In the genomic region with DNA sequence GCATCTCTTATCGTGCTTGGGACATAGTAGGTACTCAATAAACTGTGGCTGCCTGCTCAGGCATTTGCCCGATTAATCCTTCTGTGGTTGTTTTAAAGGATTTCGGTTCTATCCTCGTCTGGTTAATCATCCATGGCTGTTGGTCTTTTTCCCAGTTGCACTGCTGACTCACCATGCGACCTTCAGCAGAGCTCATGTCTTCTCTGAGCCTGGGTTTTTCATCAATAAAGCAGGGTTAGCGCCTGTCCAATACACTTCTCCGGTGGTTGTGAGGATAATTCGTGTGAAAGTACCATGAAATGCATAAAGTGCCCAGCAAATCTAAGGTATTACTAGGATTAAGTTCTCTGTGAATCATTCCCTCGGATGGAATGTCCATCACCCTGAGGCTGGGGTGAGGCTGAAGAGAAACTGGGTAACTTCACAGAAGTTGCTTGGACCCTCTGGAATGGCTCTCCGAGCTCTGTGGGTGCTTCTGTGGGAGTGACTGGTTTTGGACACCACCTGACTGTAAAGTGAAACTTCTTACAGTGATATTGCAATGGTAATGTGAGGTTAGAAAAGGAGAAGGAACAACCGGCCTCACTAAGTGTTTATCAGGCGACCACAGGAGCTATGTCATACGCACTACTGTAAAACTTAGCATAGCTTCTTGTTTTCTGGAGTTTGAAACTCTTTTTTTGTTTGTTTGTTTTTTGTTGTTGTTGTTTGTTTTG, we compare ENCODE assay signal across 24 mouse cellular contexts. TPM values are rescaled to one million over a fixed set of nuclear protein-coding genes. Genes with fewer than 3 reads are reported as not detected.
DNase-seq lines count a peak whose midpoint lies in the region; ATAC-seq and TF ChIP-seq lines count a peak whose summit lies in the region.
"Had no signal": no experiment of that assay in that cellular context is flagged by ENCODE, and none has a peak within 500 bp of the region (broad histone marks: within the 10 kb centered on the region; RNA-seq: fewer than 3 reads in every experiment).

No protein-coding gene starts in this region.

- ATAC-seq in liver, postnatal 0 days = peak; percentile 76
- no peak for ATAC-seq in liver, embryonic 11.5 days (replicated peaks; ENCODE audit: low FRiP score)
- ATAC-seq in hematopoietic stem cell, adult 5-6 weeks (replicated peaks in 1 of 2; ENCODE audit: insufficient read depth in 1 of 2, low FRiP score in 2 of 2, low TSS enrichment in 1 of 2, low read depth in 1 of 2, poor library complexity in 2 of 2, severe bottlenecking in 2 of 2) = peak; percentile 88 to 90
- ATAC-seq in megakaryocyte progenitor cell, adult 5-6 weeks (replicated peaks; ENCODE audit: poor library complexity) = peak; percentile 85
- ATAC-seq in inflammation-experienced regulatory T-cells, adult 6 months = no peak
- ATAC-seq: forebrain, embryonic 15.5 days; intestine, embryonic 16.5 days had no signal

- no peaks in the 10 kb centered on the region; the same call in 1 of the 2 replicates for H3K9me3 ChIP-seq in liver, postnatal 0 days (ENCODE audit: low read length)
- H3K9me3 ChIP-seq in liver, embryonic 11.5 days (ENCODE audit: control insufficient read depth, low read length) = no peaks in the 10 kb centered on the region
- H3K9me3 ChIP-seq: forebrain, embryonic 15.5 days; G1E; heart, embryonic 10.5 days; limb, embryonic 15.5 days had no signal

- DNase-seq in liver, postnatal 0 days = peak; percentile 29
- no peak for DNase-seq in liver, embryonic 11.5 days (ENCODE audit: low spot score)
- DNase-seq in adrenal gland, adult 2 months = peak; percentile 83
- no peak for DNase-seq in lung, postnatal 14 days
- DNase-seq in urinary bladder, adult 18-20 months (ENCODE audit: low spot score in 2 of 2) = no peak
- DNase-seq: cerebellum, adult 11-12 months; cerebellum, postnatal 36 days; gastrocnemius, postnatal 36 days; heart, postnatal 14 days; lung, embryonic 14.5 days; thymus, adult 18-20 months had no signal

- no peaks in the 10 kb centered on the region for H3K4me1 ChIP-seq in liver, postnatal 0 days (ENCODE audit: insufficient read depth)
- no peaks in the 10 kb centered on the region for H3K4me1 ChIP-seq in liver, embryonic 11.5 days (replicated peaks; ENCODE audit: control insufficient read depth, insufficient read depth, low read length)
- H3K4me1 ChIP-seq: forebrain, embryonic 15.5 days; limb, embryonic 15.5 days had no signal

- no peak for TF ChIP-seq EP300 in liver, postnatal 0 days (IDR thresholded peaks at IDR 0.05; ENCODE audit: low read depth)

- H3K27ac ChIP-seq in liver, postnatal 0 days (ENCODE audit: low read depth) = no peak overlapping the region
- no peak overlapping the region for H3K27ac ChIP-seq in liver, embryonic 11.5 days (ENCODE audit: low read depth, low read length)
- H3K27ac ChIP-seq: forebrain, embryonic 15.5 days; heart, embryonic 10.5 days; hindbrain, embryonic 14.5 days; limb, embryonic 15.5 days had no signal

- H3K27me3 ChIP-seq in liver, postnatal 0 days (ENCODE audit: insufficient read depth, low read length) = peaks cover 59% of the 10 kb centered on the region
- H3K27me3 ChIP-seq in liver, embryonic 11.5 days (replicated peaks; ENCODE audit: control insufficient read depth, insufficient read depth, low read length) = peaks cover 55% of the 10 kb centered on the region

- H3K4me3 ChIP-seq in liver, postnatal 0 days (ENCODE audit: low read depth, low read length) = no peak overlapping the region
- no peak overlapping the region for H3K4me3 ChIP-seq in liver, embryonic 11.5 days (ENCODE audit: low read depth, low read length)
- H3K4me3 ChIP-seq: erythroblast, embryonic 14.5 days; forebrain, embryonic 15.5 days; heart, embryonic 10.5 days; limb, embryonic 15.5 days had no signal

- no peak for TF ChIP-seq CTCF in liver, postnatal 0 days (IDR thresholded peaks at IDR 0.05; ENCODE audit: low read depth)

- H3K9ac ChIP-seq in liver, postnatal 0 days (replicated peaks) = no peak overlapping the region
- no peak overlapping the region for H3K9ac ChIP-seq in liver, embryonic 11.5 days (ENCODE audit: low read depth, low read length)
- H3K9ac ChIP-seq: forebrain, embryonic 15.5 days; hindbrain, embryonic 14.5 days; limb, embryonic 15.5 days; lung, embryonic 14.5 days had no signal

- no peak overlapping the region for H3K4me2 ChIP-seq in liver, postnatal 0 days (ENCODE audit: low read depth, low read length)
- H3K4me2 ChIP-seq in liver, embryonic 11.5 days = no peak overlapping the region
- H3K4me2 ChIP-seq: forebrain, embryonic 15.5 days; hindbrain, embryonic 14.5 days; limb, embryonic 15.5 days; lung, embryonic 14.5 days had no signal

- WGBS in liver, postnatal 0 days (ENCODE audit: insufficient replicate concordance) = 53% methylated on average over 13 of the region's 13 CpGs
- WGBS in liver, embryonic 11.5 days = 72% methylated on average over 13 of the region's 13 CpGs

- no peaks in the 10 kb centered on the region for H3K36me3 ChIP-seq in liver, postnatal 0 days (replicated peaks; ENCODE audit: insufficient read depth, low read length)
- no peaks in the 10 kb centered on the region for H3K36me3 ChIP-seq in liver, embryonic 11.5 days (ENCODE audit: control insufficient read depth, insufficient read depth, low read length)
- H3K36me3 ChIP-seq: forebrain, embryonic 15.5 days; G1E; heart, embryonic 10.5 days; limb, embryonic 15.5 days had no signal

RNA-seq across cellular contexts. Expression of a gene that starts 32.9 kb away (rescaled TPM):
- 0.05 and 0.13 TPM in 2 replicates for polyA plus RNA-seq in liver, postnatal 0 days (2015; fragmentation: Nextera tagmentation; extraction: Ambion mirVana)
- polyA plus RNA-seq in liver, embryonic 11.5 days (2014; fragmentation: Nextera tagmentation; extraction: Ambion mirVana) = 1.2 and 2.3 TPM in 2 replicates
- not detected for total RNA-seq in adrenal gland, adult 2 months (2021)
- polyA plus RNA-seq in adrenal gland, adult 2 months (2012; rRNA removed) = not detected in 2 replicates
- total RNA-seq in hematopoietic stem cell, adult 5-6 weeks (2017) = 28.7 and 29.7 TPM in 2 replicates
- 0.32 and 0.64 TPM in 2 replicates for total RNA-seq in megakaryocyte progenitor cell, adult 5-6 weeks (2015)
- 1.4 TPM in 1 of 2 replicates, not detected in the other for total RNA-seq in megakaryocyte progenitor cell, adult 5-6 weeks (2017)
- not detected for polyA plus RNA-seq in inflammation-experienced regulatory T-cells, adult 6 months (2017; shearing (Covaris generic))
- total RNA-seq: gastrocnemius, postnatal 36 days; heart, postnatal 14 days; layer of hippocampus, postnatal 10 days; left cerebral cortex, postnatal 14 days had no signal
- polyA plus RNA-seq: erythroblast, embryonic 14.5 days; G1E; hindbrain, embryonic 14.5 days; limb, embryonic 15.5 days; lung, embryonic 14.5 days; midbrain, postnatal 0 days had no signal

RNA-seq across cellular contexts. Expression of a gene that starts 54.8 kb away (rescaled TPM):
- 127 and 137 TPM in 2 replicates for polyA plus RNA-seq in liver, postnatal 0 days (2015; fragmentation: Nextera tagmentation; extraction: Ambion mirVana)
- polyA plus RNA-seq in liver, embryonic 11.5 days (2014; fragmentation: Nextera tagmentation; extraction: Ambion mirVana) = 33.7 and 37.2 TPM in 2 replicates
- 100 to 1,000 TPM; 153 to 283 TPM for total RNA-seq in adrenal gland, adult 2 months (2021)
- polyA plus RNA-seq in adrenal gland, adult 2 months (2012; rRNA removed) = 55.8 and 96.7 TPM in 2 replicates
- total RNA-seq in hematopoietic stem cell, adult 5-6 weeks (2017) = 8.7 and 12.5 TPM in 2 replicates
- total RNA-seq in megakaryocyte progenitor cell, adult 5-6 weeks (2015) = 21.0 and 21.3 TPM in 2 replicates
- total RNA-seq in megakaryocyte progenitor cell, adult 5-6 weeks (2017) = 17.9 and 19.8 TPM in 2 replicates
- polyA plus RNA-seq in inflammation-experienced regulatory T-cells, adult 6 months (2017; shearing (Covaris generic)) = 10 to 100 TPM; 33.0 to 47.8 (median 40.0) TPM

Comparison
In these comparisons a context has a peak if more than half of its experiments do, and no peak if none do; other contexts are left out.
1. ATAC-seq: peak in liver, postnatal 0 days (single experiment), hematopoietic stem cell, adult 5-6 weeks (2 of 2) and megakaryocyte progenitor cell, adult 5-6 weeks (single experiment); none in liver, embryonic 11.5 days (single experiment) and inflammation-experienced regulatory T-cells, adult 6 months (single experiment).
2. DNase-seq: peak in liver, postnatal 0 days (single experiment) and adrenal gland, adult 2 months (single experiment); none in liver, embryonic 11.5 days (single experiment), lung, postnatal 14 days (single experiment) and urinary bladder, adult 18-20 months (0 of 2).